Mouse (Mus musculus) MEL (cell line): ENCODE results near the gene Sec24d.

ENCODE experiments used
- CTCF ChIP-seq, 3 experiments: IDR thresholded peaks in 2 of 3; conservative IDR thresholded peaks in 1 of 3; 2 replicates each; pipeline ENCODE4 v1.5.1; 2011 to 2012; ENCODE audit warnings: low read length in 3 of 3, low read depth in 2 of 3, mild to moderate bottlenecking in 2 of 3, improper control_type of control experiment in 1 of 3, inconsistent platforms in 1 of 3, mixed read lengths in 1 of 3, moderate library complexity in 1 of 3; ENCODE audit not compliant: control insufficient read depth in 1 of 3, insufficient read depth in 1 of 3, poor library complexity in 1 of 3, severe bottlenecking in 1 of 3
- EP300 ChIP-seq, 2 experiments: IDR thresholded peaks; 2 replicates each; pipeline ENCODE4 v1.6.1; 2011; ENCODE audit warnings: improper control_type of control experiment in 2 of 2, low read length in 2 of 2, low read depth in 1 of 2, mild to moderate bottlenecking in 1 of 2
- ETS1 ChIP-seq: IDR thresholded peaks from 2 replicates; pipeline ENCODE4 v1.6.1; 2012; ENCODE audit warnings: low read depth, mild to moderate bottlenecking, inconsistent platforms, low read length, improper control_type of control experiment, moderate library complexity
- GABPA ChIP-seq: IDR thresholded peaks from 2 replicates; pipeline ENCODE4 v1.6.1; 2012; ENCODE audit warnings: low read depth, mild to moderate bottlenecking, inconsistent platforms, low read length, improper control_type of control experiment, moderate library complexity
- MAX ChIP-seq: IDR thresholded peaks from 2 replicates; pipeline ENCODE4 v1.6.1; 2011; ENCODE audit warnings: low read length, improper control_type of control experiment
- POLR2A ChIP-seq, 2 experiments: IDR thresholded peaks; 2 replicates each; pipeline ENCODE4 v1.6.1; 2011 to 2012; ENCODE audit warnings: low read length in 2 of 2, mild to moderate bottlenecking in 2 of 2, control low read depth in 1 of 2, improper control_type of control experiment in 1 of 2, low read depth in 1 of 2, moderate library complexity in 1 of 2; ENCODE audit not compliant: control insufficient read depth in 1 of 2, insufficient read depth in 1 of 2, poor library complexity in 1 of 2
- POLR2AphosphoS2 ChIP-seq: IDR thresholded peaks from 2 replicates; pipeline ENCODE4 v1.6.1; 2011; ENCODE audit warnings: low read length, improper control_type of control experiment
- RAD21 ChIP-seq: IDR thresholded peaks from 2 replicates; pipeline ENCODE4 v1.6.1; 2011; ENCODE audit warnings: mild to moderate bottlenecking, low read depth, low read length, improper control_type of control experiment
- TAL1 ChIP-seq: IDR thresholded peaks from 2 replicates; pipeline ENCODE4 v1.6.1; 2012; ENCODE audit warnings: mild to moderate bottlenecking, inconsistent platforms, low read length, moderate library complexity, mixed read lengths
- ZC3H11A ChIP-seq: IDR thresholded peaks from 2 replicates; pipeline ENCODE4 v1.6.1; 2012; ENCODE audit warnings: low read depth, mild to moderate bottlenecking, inconsistent platforms, low read length, improper control_type of control experiment
- ZNF384 ChIP-seq: IDR thresholded peaks from 2 replicates; pipeline ENCODE4 v1.6.1; 2012; ENCODE audit warnings: low read depth, mild to moderate bottlenecking, inconsistent platforms, low read length, improper control_type of control experiment

DNA sequence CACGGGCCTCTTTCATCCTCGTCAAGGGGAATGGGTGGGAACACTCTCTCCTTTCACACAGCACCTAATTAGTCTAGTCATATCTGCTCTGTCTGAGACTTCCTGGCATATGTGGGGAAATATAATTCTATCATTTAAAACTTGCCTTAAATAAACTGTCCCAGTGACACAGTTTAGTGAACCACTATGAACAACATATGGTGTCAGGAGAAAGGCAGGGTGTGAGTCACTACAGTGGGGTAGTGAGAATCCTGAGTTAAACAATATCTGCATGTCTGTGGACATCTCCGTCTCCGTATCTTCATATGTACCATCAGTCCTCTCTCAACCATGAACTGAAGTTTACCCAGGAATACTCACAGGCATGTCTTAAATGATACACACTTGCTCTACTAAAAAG lies 123.9 kb downstream of the Sec24d start:
- TF ChIP-seq CTCF (IDR thresholded peaks at IDR 0.05 in 2 of 3, conservative IDR thresholded peaks at IDR 0.05 in 1 of 3; ENCODE audit: control insufficient read depth in 1 of 3, insufficient read depth in 1 of 3, low read depth in 2 of 3, low read length in 3 of 3, poor library complexity in 1 of 3, severe bottlenecking in 1 of 3), result no peak
- no peak for TF ChIP-seq MAX
- no peak for TF ChIP-seq ZNF384
- no peak for TF ChIP-seq TAL1
- no peak for TF ChIP-seq POLR2A (IDR thresholded peaks at IDR 0.05; ENCODE audit: control insufficient read depth in 1 of 2, insufficient read depth in 1 of 2, low read depth in 1 of 2, low read length in 2 of 2, poor library complexity in 1 of 2)
- TF ChIP-seq ZC3H11A, result no peak
- no peak for TF ChIP-seq EP300 (IDR thresholded peaks at IDR 0.05; ENCODE audit: low read depth in 1 of 2, low read length in 2 of 2)
- no peak for TF ChIP-seq ETS1
- TF ChIP-seq POLR2AphosphoS2, result no peak
- TF ChIP-seq RAD21, result no peak
- TF ChIP-seq GABPA, result no peak
